Mouse (Mus musculus): ENCODE measurements around the gene Cmah.
A peak's percentile ranks its signal among the peaks of the same experiment; 100 is the strongest.
"Not testable (repeated sequence)": the region's sequence is repeated elsewhere in the genome, so short reads cannot be mapped to it uniquely, and the experiment has no call there.

Cmah gene

GRCm38 (mm10) chr13:24342091-24342490, 14.9 kb downstream of the Cmah start:
- no peak for DNase-seq

GRCm38 (mm10) chr13:24353004-24353403, 25.8 kb downstream of the Cmah start:
- no peak for DNase-seq

- DNase-seq, result no peak
These were observed 27.5 kb downstream of the Cmah start for GRCm38 (mm10) chr13:24354751-24355150.

- DNase-seq, result no peak
These were observed 32.0 kb downstream of the Cmah start for GRCm38 (mm10) chr13:24359181-24359580.

- no peak for DNase-seq
These were observed 38.0 kb downstream of the Cmah start for GRCm38 (mm10) chr13:24365191-24365590.

GRCm38 (mm10) chr13:24372893-24373599, 45.8 kb downstream of the Cmah start:
- DNase-seq, result no peak

GRCm38 (mm10) chr13:24374606-24375005, 47.4 kb downstream of the Cmah start:
- DNase-seq, result not testable (repeated sequence)

GRCm38 (mm10) chr13:24375320-24376203, 48.4 kb downstream of the Cmah start:
- DNase-seq, result peak in 1 of 2 experiments; percentile 45

GRCm38 (mm10) chr13:24380713-24381112, 53.5 kb downstream of the Cmah start:
- no peak for DNase-seq

- no peak for DNase-seq
These were observed 56.7 kb downstream of the Cmah start for GRCm38 (mm10) chr13:24383885-24384284.

- DNase-seq, result no peak
These were observed 64.7 kb downstream of the Cmah start for GRCm38 (mm10) chr13:24391892-24392291.

GRCm38 (mm10) chr13:24392655-24393054, 65.5 kb downstream of the Cmah start:
- peak; percentile 20 to 21 for DNase-seq

- peak; percentile 53 to 67 for DNase-seq
These were observed 65.9 kb downstream of the Cmah start for GRCm38 (mm10) chr13:24393055-24393454.

GRCm38 (mm10) chr13:24395815-24396214, 68.6 kb downstream of the Cmah start:
- no peak for DNase-seq

- no peak for DNase-seq
These were observed 70.0 kb downstream of the Cmah start for GRCm38 (mm10) chr13:24397181-24397580.

GRCm38 (mm10) chr13:24398488-24398887, 71.3 kb downstream of the Cmah start:
- no peak for DNase-seq

GRCm38 (mm10) chr13:24401821-24402220, 74.6 kb downstream of the Cmah start:
- DNase-seq, result peak in 1 of 2 experiments; percentile 22

GRCm38 (mm10) chr13:24403054-24403453, 75.8 kb downstream of the Cmah start:
- DNase-seq, result no peak

GRCm38 (mm10) chr13:24406847-24407246, 79.6 kb downstream of the Cmah start:
- no peak for DNase-seq

- DNase-seq, result peak; percentile 42 to 44
These were observed 87.5 kb downstream of the Cmah start for GRCm38 (mm10) chr13:24414635-24415206.

- DNase-seq, result peak; percentile 55 to 62
These were observed 88.5 kb downstream of the Cmah start for GRCm38 (mm10) chr13:24415506-24416206.

- peak; percentile 49 to 79 for DNase-seq
These were observed 89.2 kb downstream of the Cmah start for GRCm38 (mm10) chr13:24416409-24416808.

GRCm38 (mm10) chr13:24418024-24418423, 90.8 kb downstream of the Cmah start:
- DNase-seq, result no peak

Data from kidney, postnatal 36 days (tissue).